Mouse (Mus musculus): Measurements from ENCODE around the gene Fbxw21. TPM values are rescaled to one million over a fixed set of nuclear protein-coding genes. Genes with fewer than 3 reads are reported as not detected.
"Not testable (repeated sequence)": the region's sequence is repeated elsewhere in the genome, so short reads cannot be mapped to it uniquely, and the experiment has no call there.

Fbxw21 gene
- not detected for polyA plus RNA-seq (2017; shearing (Covaris generic))

DNA sequence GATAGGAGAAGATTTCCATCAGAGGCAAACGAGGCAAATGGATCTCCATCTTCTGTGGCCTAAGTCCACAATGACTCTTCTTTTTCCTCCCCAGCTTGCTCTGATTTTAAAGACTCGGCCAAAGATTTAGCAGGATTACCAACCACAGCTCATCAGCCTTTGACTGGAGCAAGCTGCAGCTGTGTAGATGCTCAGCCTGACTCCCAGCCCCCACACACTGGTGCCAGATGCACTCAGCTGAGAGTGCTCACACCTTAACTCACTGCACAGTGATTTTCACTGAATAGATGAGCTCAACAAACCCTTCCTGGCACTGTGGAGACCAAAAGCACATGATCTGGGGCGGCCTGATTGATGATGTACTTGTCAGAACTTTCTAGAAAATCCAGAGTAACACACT, at the start of gene Fbxw21:
TSS of gene Fbxw21 (minus strand) at position 101 of the 400 bp plus-strand sequence.
- no peak for ATAC-seq

GRCm38 (mm10) chr9:109201347-109201746, 39.5 kb upstream of the Fbxw21 start:
- not testable (repeated sequence) for ATAC-seq

DNA sequence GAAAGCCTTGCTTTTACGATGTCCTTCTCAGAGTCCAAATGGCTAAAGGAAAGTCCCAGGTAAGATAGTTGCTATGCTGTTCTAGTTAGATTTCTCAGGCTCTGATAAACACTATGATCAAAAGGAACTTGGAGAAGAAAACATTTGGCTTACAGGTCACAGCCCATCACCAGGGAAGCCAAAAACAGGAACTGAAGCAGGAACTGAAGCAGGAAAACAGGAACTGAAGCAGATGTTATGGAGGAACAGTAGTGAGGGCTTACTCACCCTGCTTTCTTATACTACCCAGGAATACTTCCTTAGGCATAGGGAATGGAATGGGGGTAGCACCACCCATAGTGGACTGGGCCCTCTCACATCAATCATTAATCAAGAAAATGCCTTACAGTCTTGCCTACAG, 38.5 kb upstream of the Fbxw21 start:
- no peak for ATAC-seq

DNA sequence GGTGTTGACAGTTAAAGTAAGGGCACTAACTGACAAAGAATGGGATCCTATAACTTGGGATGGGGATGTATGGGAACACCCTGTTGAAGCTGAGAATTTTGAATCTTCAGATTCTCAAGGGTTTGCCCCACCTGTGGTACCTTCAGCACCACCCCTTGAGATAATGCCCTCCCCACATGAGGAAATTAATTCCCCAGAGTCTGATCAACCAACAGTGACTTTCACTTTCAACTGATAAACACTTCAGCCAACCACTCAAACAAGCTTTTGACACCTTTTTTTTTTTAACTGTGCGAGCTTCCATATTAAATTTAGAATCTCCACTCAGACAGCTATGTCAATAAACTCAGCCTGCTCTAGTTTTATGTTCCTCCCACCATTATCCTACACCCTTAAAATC, 37.5 kb upstream of the Fbxw21 start:
- ATAC-seq, result no peak

GRCm38 (mm10) chr9:109195875-109196274, 34.0 kb upstream of the Fbxw21 start, which contains the start of gene Fbxw13:
Gene Fbxw13 (minus strand): TSS chr9:109195975.
- ATAC-seq, result not testable (repeated sequence)

GRCm38 (mm10) chr9:109177208-109177607, 15.4 kb upstream of the Fbxw21 start:
- ATAC-seq, result no peak

GRCm38 (mm10) chr9:109176301-109176700, 14.5 kb upstream of the Fbxw21 start:
- ATAC-seq, result no peak

DNA sequence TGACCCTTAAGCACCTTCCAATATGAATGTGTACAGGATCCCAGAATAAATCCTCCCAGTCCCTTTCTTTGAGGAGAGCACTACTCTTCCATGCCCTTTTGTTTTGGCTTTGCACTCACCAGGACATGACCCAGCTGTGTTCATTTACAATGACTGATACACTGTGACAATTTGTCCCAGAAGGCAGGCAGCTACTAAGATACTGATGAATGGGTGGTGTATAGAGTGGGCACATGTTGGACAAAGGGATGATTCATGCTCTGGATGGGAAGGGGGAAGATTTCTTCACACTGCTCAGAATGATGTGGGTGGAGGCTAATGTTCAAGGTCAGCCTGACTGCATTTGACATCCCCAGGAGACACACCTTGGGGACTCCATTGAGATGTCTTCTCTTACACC, 5.5 kb upstream of the Fbxw21 start:
- ATAC-seq, result no peak

GRCm38 (mm10) chr9:109140414-109140813, 21.4 kb downstream of the Fbxw21 start:
- not testable (repeated sequence) for ATAC-seq

- no peak for ATAC-seq
Observed at GRCm38 (mm10) chr9:109130076-109130475, 31.8 kb downstream of the Fbxw21 start.

DNA sequence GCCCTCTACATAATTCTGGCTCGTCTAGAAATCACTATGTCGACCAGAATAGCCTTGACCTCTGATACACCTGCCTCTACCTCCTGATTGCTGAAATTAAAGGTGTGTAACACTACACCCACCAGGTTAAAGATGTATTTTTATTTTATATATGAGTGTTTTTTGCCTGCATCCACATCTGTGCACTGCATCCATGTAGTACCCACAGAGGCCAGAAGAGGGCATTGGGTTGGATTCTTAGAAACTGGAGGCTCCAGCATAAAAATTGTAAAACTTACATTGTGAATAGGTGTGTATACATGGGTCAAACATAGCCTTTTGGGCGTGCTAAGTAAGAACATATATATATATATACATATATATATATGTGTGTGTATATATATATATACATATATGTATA, 33.6 kb downstream of the Fbxw21 start:
- no peak for ATAC-seq

GRCm38 (mm10) chr9:109127076-109127475, 34.8 kb downstream of the Fbxw21 start:
- no peak for ATAC-seq

DNA sequence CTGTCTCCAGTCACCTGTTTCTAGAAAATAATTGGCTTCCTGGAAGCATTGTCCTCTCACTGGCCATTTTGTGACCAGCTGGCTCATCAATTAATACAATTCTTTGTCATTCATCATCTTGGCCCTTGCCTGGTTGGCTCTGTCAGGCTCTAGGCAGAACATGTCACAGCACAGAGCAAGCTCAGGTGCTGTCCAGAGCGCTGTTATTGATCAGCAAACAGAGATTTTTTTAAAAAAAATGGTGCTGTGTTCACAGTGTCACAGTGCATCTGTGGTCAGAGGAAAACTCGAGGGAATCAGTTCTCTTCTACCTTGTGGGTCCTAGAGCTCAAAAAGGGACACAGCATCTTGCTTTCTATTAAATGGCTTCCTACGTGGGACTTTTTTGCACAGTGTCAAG, 36.4 kb downstream of the Fbxw21 start:
- no peak for ATAC-seq

DNA sequence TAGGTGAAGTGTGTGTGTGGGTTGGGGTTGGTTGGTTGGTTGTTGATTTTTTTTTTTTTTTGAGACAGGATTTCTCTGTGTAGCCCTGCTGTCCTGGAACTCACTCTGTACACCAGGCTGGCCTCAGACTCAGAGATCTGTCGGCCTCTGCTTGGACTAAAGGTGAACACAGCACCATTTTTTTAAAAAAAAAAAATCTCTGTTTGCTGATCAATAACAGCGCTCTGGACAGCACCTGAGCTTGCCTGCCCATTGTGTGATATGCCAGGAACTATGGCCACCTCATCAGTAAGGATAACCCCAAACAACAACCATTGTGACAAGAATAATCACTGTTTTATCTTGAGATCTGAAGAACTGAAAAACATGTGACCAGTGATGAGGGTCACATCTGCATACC, 36.8 kb downstream of the Fbxw21 start:
- no peak for ATAC-seq

GRCm38 (mm10) chr9:109124164-109124563, 37.7 kb downstream of the Fbxw21 start:
- ATAC-seq, result no peak

DNA sequence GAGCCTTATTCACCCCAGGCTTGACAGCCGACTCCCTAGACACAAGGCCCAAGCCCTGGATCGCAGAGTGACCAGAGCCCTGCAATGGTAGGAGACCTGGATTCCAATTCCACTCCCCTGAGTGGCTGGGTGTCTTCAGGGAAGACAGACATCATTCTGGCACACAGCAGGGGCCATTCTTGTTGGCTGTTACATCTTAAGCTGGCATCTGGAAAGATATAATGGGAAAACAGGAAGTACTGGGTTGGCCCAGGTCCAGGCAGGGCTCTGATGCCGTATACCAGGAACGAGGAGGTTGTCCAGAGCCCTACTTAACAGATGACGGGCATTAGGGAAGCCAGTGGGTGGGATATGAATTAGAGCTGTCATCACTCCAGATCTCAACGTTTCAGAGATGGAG, 38.6 kb downstream of the Fbxw21 start:
- no peak for ATAC-seq

DNA sequence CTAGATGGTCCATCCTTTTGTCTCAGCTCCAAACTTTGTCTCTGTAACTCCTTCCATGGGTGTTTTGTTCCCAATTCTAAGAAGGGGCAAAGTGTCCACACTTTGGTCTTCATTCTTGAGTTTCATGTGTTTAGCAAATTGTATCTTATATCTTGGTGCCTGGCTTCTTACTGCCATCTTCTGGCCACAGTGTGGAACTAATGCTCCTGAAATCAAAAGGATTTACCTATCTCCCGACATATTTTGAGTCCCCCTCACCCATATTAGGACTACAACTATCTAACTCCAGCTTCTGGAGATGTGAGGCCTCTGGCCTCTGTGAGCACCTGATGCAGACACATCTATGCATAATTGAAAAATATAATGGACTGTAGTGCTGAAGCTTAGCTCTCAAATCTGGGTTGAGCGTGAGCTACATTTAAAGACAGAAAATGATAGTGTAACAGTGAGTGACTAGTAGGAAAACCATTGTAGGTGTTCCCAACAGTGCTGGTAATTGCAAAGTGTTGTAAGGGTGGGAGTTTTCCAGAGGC, 39.2 kb downstream of the Fbxw21 start:
- no peak for ATAC-seq

- no peak for ATAC-seq
Observed at GRCm38 (mm10) chr9:109120956-109121355, 40.9 kb downstream of the Fbxw21 start.

DNA sequence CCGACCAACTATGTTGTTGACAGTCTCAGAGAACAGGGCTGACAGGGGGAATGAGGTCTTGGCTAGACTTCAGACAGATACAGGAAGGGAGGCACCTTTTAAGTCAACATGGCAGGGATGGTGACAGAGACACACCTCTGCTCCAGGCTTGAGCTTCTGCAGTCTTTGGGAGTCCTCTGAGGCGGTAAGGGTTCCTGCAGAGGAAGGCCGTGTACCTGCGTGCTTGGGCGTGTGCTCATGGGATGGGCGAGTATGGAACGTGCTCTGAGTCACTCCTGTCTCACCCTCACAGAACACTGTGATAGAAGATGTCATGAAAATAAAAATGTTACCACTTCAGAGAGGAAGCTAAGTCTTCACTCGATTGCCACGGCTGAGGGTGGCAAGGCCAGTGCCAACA, 42.3 kb downstream of the Fbxw21 start:
- no peak for ATAC-seq

DNA sequence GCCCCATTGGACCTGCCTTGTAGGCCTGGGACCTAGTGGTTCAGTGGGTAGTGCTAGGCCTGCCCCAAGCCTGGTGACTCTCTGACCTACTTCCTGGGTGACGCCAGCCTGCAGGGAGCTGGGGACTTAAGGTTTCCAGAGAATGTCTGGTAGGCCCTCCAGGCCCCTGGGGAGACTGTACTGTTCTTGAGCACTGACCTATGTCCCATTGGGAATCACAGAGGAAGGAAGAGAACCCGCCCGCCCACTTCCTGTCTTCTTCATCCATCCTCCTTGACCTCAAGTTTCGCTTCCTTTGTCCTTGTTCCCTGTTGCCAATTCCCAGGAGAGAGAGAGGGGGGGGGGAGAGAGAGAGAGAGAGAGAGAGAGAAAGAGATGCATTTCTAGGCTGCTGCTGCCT, 43.7 kb downstream of the Fbxw21 start:
- ATAC-seq, result no peak

- ATAC-seq, result no peak
Observed at GRCm38 (mm10) chr9:109116205-109116604, 45.6 kb downstream of the Fbxw21 start.

DNA sequence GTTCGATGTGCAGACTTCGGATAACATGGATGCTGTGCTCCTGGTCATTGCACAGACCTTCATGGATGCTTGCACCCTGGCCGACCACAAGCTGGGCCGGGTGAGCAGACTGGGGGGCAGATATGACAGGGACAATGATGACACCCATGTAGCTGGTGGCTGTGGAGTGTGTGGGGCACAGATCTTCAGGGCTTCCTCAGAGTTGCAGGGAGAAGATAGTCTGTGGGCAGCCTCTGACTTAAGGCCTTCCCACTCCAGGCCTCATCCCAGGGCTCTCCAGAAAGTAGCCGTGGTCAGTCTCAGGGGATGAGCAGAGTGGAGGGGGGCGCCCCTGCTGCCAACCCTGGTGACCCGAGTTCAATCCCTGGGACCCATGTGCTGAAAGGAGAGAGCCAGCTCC, 47.0 kb downstream of the Fbxw21 start:
- no peak for ATAC-seq

GRCm38 (mm10) chr9:109114276-109114675, 47.6 kb downstream of the Fbxw21 start:
- no peak for ATAC-seq

GRCm38 (mm10) chr9:109113331-109113730, 48.5 kb downstream of the Fbxw21 start:
- ATAC-seq, result no peak

GRCm38 (mm10) chr9:109111591-109111990, 50.2 kb downstream of the Fbxw21 start:
- ATAC-seq, result no peak
